Mouse (Mus musculus): ENCODE data around the gene Slc4a5. TPM values are rescaled to one million over a fixed set of nuclear protein-coding genes. Genes with fewer than 3 reads are reported as not detected.
A peak's percentile ranks its signal among the peaks of the same experiment; 100 is the strongest.

The Slc4a5 gene
- polyA plus RNA-seq, 1 experiment from 2014 or later: 0.68 TPM

GRCm38 (mm10) chr6:83203320-83203719 lies 16.3 kb upstream of the Slc4a5 start:
- no peak overlapping the region for H3K4me3 ChIP-seq
- no peak for DNase-seq (ENCODE audit: low spot score)
- no peaks in the 10 kb centered on the region for H3K9me3 ChIP-seq
- peaks cover 7% of the 10 kb centered on the region; the same call in 1 of the 2 replicates for H3K4me1 ChIP-seq
- H3K27ac ChIP-seq: no peak overlapping the region
- peaks cover 32% of the 10 kb centered on the region for H3K36me3 ChIP-seq
- no peaks in the 10 kb centered on the region for H3K27me3 ChIP-seq (ENCODE audit: insufficient read depth, poor library complexity, severe bottlenecking)
- 82% methylated on average over 4 of the region's 4 CpGs for WGBS

GRCm38 (mm10) chr6:83205851-83206250 lies 13.8 kb upstream of the Slc4a5 start:
- Histone ChIP-seq H3K9me3 (no peaks in the 10 kb centered on the region), H3K4me1 (peaks cover 5% of the 10 kb centered on the region; the same call in 1 of the 2 replicates), H3K36me3 (peaks cover 9% of the 10 kb centered on the region; the same call in 1 of the 2 replicates), H3K27me3 (ENCODE audit: insufficient read depth, poor library complexity, severe bottlenecking) (no peaks in the 10 kb centered on the region), H3K4me3 (no peak overlapping the region), H3K27ac (no peak overlapping the region)
- DNase-seq (ENCODE audit: low spot score): no peak
- WGBS: 89% methylated on average over 3 of the region's 3 CpGs

- Histone ChIP-seq H3K27ac (no peak overlapping the region), H3K36me3 (0 out of 2 replicates have a peak, but pooled peaks cover 5% of the 10 kb centered on the region), H3K9me3 (no peaks in the 10 kb centered on the region), H3K27me3 (ENCODE audit: insufficient read depth, poor library complexity, severe bottlenecking) (no peaks in the 10 kb centered on the region), H3K4me1 (peaks cover 5% of the 10 kb centered on the region; the same call in 1 of the 2 replicates), H3K4me3 (no peak overlapping the region)
- no peak for DNase-seq (ENCODE audit: low spot score)
- WGBS: 76% methylated on average over 11 of the region's 11 CpGs
These were observed 13.3 kb upstream of the Slc4a5 start for GRCm38 (mm10) chr6:83206321-83206720.

- Histone ChIP-seq H3K27me3 (ENCODE audit: insufficient read depth, poor library complexity, severe bottlenecking) (no peaks in the 10 kb centered on the region), H3K9me3 (no peaks in the 10 kb centered on the region), H3K27ac (no peak overlapping the region), H3K4me1 (peaks cover 8% of the 10 kb centered on the region), H3K36me3 (no peaks in the 10 kb centered on the region), H3K4me3 (no peak overlapping the region)
- WGBS: 66% methylated on average over 9 of the region's 9 CpGs
- DNase-seq (ENCODE audit: low spot score): no peak
These were observed 12.1 kb upstream of the Slc4a5 start for GRCm38 (mm10) chr6:83207361-83208049.

GRCm38 (mm10) chr6:83208050-83208400 lies 11.6 kb upstream of the Slc4a5 start:
- Histone ChIP-seq H3K36me3 (no peaks in the 10 kb centered on the region), H3K4me1 (peaks cover 8% of the 10 kb centered on the region), H3K9me3 (no peaks in the 10 kb centered on the region), H3K27me3 (ENCODE audit: insufficient read depth, poor library complexity, severe bottlenecking) (no peaks in the 10 kb centered on the region), H3K4me3 (no peak overlapping the region), H3K27ac (no peak overlapping the region)
- WGBS: 82% methylated on average over 2 of the region's 2 CpGs
- no peak for DNase-seq (ENCODE audit: low spot score)

GRCm38 (mm10) chr6:83210495-83210894 lies 9.1 kb upstream of the Slc4a5 start:
- Histone ChIP-seq H3K36me3 (no peaks in the 10 kb centered on the region), H3K4me3 (no peak overlapping the region), H3K27ac (no peak overlapping the region), H3K9me3 (no peaks in the 10 kb centered on the region), H3K27me3 (ENCODE audit: insufficient read depth, poor library complexity, severe bottlenecking) (no peaks in the 10 kb centered on the region), H3K4me1 (peaks cover 8% of the 10 kb centered on the region)
- DNase-seq (ENCODE audit: low spot score): no peak
- WGBS: 59% methylated on average over 2 of the region's 2 CpGs

GRCm38 (mm10) chr6:83211526-83211925 lies 8.1 kb upstream of the Slc4a5 start:
- 16% methylated on average over 5 of the region's 5 CpGs for WGBS
- DNase-seq (ENCODE audit: low spot score): no peak
- Histone ChIP-seq H3K4me1 (peaks cover 8% of the 10 kb centered on the region), H3K9me3 (no peaks in the 10 kb centered on the region), H3K36me3 (no peaks in the 10 kb centered on the region), H3K4me3 (no peak overlapping the region), H3K27me3 (ENCODE audit: insufficient read depth, poor library complexity, severe bottlenecking) (no peaks in the 10 kb centered on the region), H3K27ac (no peak overlapping the region)

- Histone ChIP-seq H3K27me3 (ENCODE audit: insufficient read depth, poor library complexity, severe bottlenecking) (no peaks in the 10 kb centered on the region), H3K36me3 (no peaks in the 10 kb centered on the region), H3K9me3 (no peaks in the 10 kb centered on the region), H3K27ac (no peak overlapping the region), H3K4me3 (no peak overlapping the region), H3K4me1 (peaks cover 3% of the 10 kb centered on the region; the same call in 1 of the 2 replicates)
- no peak for DNase-seq (ENCODE audit: low spot score)
- WGBS: 11% methylated on average over 7 of the region's 7 CpGs
These were observed 4.5 kb upstream of the Slc4a5 start for GRCm38 (mm10) chr6:83215002-83215666.

- H3K27ac ChIP-seq: no peak overlapping the region
- H3K36me3 ChIP-seq: no peaks in the 10 kb centered on the region
- no peak for DNase-seq (ENCODE audit: low spot score)
- peaks cover 11% of the 10 kb centered on the region; the same call in 1 of the 2 replicates for H3K27me3 ChIP-seq (ENCODE audit: insufficient read depth, poor library complexity, severe bottlenecking)
- 43% methylated on average over 2 of the region's 2 CpGs for WGBS
- no peaks in the 10 kb centered on the region for H3K9me3 ChIP-seq
- H3K4me3 ChIP-seq: no peak overlapping the region
- H3K4me1 ChIP-seq: peaks cover 23% of the 10 kb centered on the region
These were observed 11.9 kb downstream of the Slc4a5 start for GRCm38 (mm10) chr6:83231486-83231885.

GRCm38 (mm10) chr6:83233306-83233705 lies 13.7 kb downstream of the Slc4a5 start:
- DNase-seq (ENCODE audit: low spot score): no peak
- Histone ChIP-seq H3K27ac (peak overlapping the region; percentile 67; the same call in 1 of the 2 replicates), H3K4me3 (no peak overlapping the region), H3K36me3 (no peaks in the 10 kb centered on the region), H3K9me3 (no peaks in the 10 kb centered on the region), H3K4me1 (peaks cover 36% of the 10 kb centered on the region), H3K27me3 (ENCODE audit: insufficient read depth, poor library complexity, severe bottlenecking) (peaks cover 28% of the 10 kb centered on the region)
- 77% methylated on average over 4 of the region's 4 CpGs for WGBS

GRCm38 (mm10) chr6:83234280-83234741 lies 14.7 kb downstream of the Slc4a5 start:
- no peak for DNase-seq (ENCODE audit: low spot score)
- H3K27ac ChIP-seq: peak overlapping the region; percentile 67
- H3K4me3 ChIP-seq: peak overlapping the region; percentile 40
- peaks cover 37% of the 10 kb centered on the region for H3K4me1 ChIP-seq
- 3% methylated on average over 14 of the region's 14 CpGs for WGBS
- peaks cover 38% of the 10 kb centered on the region for H3K27me3 ChIP-seq (ENCODE audit: insufficient read depth, poor library complexity, severe bottlenecking)
- no peaks in the 10 kb centered on the region for H3K36me3 ChIP-seq
- H3K9me3 ChIP-seq: no peaks in the 10 kb centered on the region

GRCm38 (mm10) chr6:83237123-83237522 lies 17.5 kb downstream of the Slc4a5 start:
- WGBS: 3% methylated on average over 9 of the region's 9 CpGs
- Histone ChIP-seq H3K27me3 (ENCODE audit: insufficient read depth, poor library complexity, severe bottlenecking) (peaks cover 66% of the 10 kb centered on the region), H3K36me3 (no peaks in the 10 kb centered on the region), H3K4me3 (peak overlapping the region; percentile 43), H3K27ac (peak overlapping the region; percentile 53; the same call in 1 of the 2 replicates), H3K9me3 (no peaks in the 10 kb centered on the region), H3K4me1 (peaks cover 51% of the 10 kb centered on the region)
- no peak for DNase-seq (ENCODE audit: low spot score)

- WGBS: 49% methylated on average over 10 of the region's 10 CpGs
These were observed 24.9 kb downstream of the Slc4a5 start for GRCm38 (mm10) chr6:83244422-83245061.

More at GRCm38 (mm10) chr6:83244422-83245061, 24.9 kb downstream of the Slc4a5 start:
- Histone ChIP-seq H3K9me3 (no peaks in the 10 kb centered on the region), H3K4me3 (no peak overlapping the region), H3K27me3 (ENCODE audit: insufficient read depth, poor library complexity, severe bottlenecking) (peaks cover 26% of the 10 kb centered on the region), H3K27ac (peak overlapping the region; percentile 6; the same call in 1 of the 2 replicates), H3K36me3 (no peaks in the 10 kb centered on the region), H3K4me1 (peaks cover 18% of the 10 kb centered on the region)
- DNase-seq (ENCODE audit: low spot score): no peak

Data from heart, embryonic 10.5 days (tissue).